Mouse (Mus musculus): ENCODE results near the gene Ndufa13. TPM values are rescaled to one million over a fixed set of nuclear protein-coding genes. Genes with fewer than 3 reads are reported as not detected.

The Ndufa13 gene
- polyA plus RNA-seq, 1 experiment from 2014 or later: 372 TPM

DNA sequence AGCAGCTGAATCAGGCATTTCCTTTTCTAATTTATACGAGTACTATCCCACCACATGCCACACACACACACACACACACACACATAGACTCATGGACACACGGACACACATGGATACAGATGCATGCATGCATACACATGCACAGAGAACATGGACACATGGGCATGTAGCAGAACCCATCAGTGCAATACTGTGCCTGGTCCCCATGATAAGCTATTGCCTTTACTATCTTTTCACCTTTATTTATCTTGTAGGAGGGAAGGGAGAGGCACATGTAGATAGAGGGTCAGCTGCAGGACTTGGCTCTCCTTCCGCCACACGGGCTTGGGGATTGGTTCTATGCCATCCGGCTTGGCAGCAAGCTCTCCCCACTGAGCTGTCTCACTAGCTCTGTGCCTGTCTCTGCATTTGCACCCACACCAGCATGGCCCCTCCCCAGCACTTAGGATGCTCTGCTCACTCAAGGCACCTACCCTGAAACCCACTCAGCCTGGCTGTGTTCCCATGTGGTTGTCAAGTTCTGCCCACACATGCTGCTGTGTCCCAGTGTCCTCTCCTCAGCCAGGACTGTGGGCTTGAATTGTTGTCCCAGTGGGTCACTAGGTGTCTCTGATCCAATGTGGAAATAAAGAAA lies 38.9 kb downstream of the Ndufa13 start:
- WGBS: 76% methylated on average over 5 of the region's 5 CpGs
- Histone ChIP-seq H3K36me3 (ENCODE audit: control insufficient read depth, insufficient read depth) (no peaks in the 10 kb centered on the region), H3K9ac (ENCODE audit: low read length) (no peak overlapping the region), H3K4me3 (ENCODE audit: low read length) (no peak overlapping the region), H3K9me3 (replicated peaks; ENCODE audit: control insufficient read depth, low read length) (no peaks in the 10 kb centered on the region), H3K4me1 (ENCODE audit: control insufficient read depth, insufficient read depth, low read length) (no peaks in the 10 kb centered on the region; the same call in 1 of the 2 replicates), H3K27ac (ENCODE audit: low read length) (no peak overlapping the region), H3K27me3 (ENCODE audit: control insufficient read depth, insufficient read depth, low read length) (no peaks in the 10 kb centered on the region), H3K4me2 (ENCODE audit: low read depth, low read length) (no peak overlapping the region)
- ATAC-seq (replicated peaks; ENCODE audit: extremely low read depth, insufficient read depth, low FRiP score): no peak; the same call in 1 of the 2 replicates

DNA sequence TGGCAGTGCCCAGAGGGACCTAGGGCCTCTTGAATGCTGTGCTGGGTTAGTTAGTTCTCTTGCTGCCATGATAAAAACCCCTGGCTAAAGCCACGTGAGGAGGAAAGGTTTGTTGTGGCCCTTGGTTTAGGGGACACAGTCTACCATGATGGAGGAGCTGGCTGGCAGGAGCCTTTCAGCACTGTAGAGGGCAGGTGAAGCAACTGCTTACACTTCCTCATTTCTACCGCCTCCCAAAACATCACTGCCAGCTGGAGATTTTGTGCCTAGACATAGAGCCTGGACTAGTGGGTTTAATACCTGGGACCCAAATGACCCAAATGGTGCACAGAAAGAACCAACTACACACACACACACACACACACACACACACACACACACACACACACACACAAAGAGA lies 41.1 kb downstream of the Ndufa13 start:
- H3K4me1 ChIP-seq (ENCODE audit: control insufficient read depth, insufficient read depth, low read length): no peaks in the 10 kb centered on the region
- no peak overlapping the region for H3K4me2 ChIP-seq (ENCODE audit: low read depth, low read length)
- 72% methylated on average over 2 of the region's 2 CpGs for WGBS
- no peaks in the 10 kb centered on the region for H3K9me3 ChIP-seq (replicated peaks; ENCODE audit: control insufficient read depth, low read length)
- H3K27ac ChIP-seq (ENCODE audit: low read length): no peak overlapping the region
- H3K4me3 ChIP-seq (ENCODE audit: low read length): no peak overlapping the region
- H3K27me3 ChIP-seq (ENCODE audit: control insufficient read depth, insufficient read depth, low read length): no peaks in the 10 kb centered on the region
- H3K36me3 ChIP-seq (ENCODE audit: control insufficient read depth, insufficient read depth): no peaks in the 10 kb centered on the region
- H3K9ac ChIP-seq (ENCODE audit: low read length): no peak overlapping the region
- ATAC-seq (replicated peaks; ENCODE audit: extremely low read depth, insufficient read depth, low FRiP score): no peak

DNA sequence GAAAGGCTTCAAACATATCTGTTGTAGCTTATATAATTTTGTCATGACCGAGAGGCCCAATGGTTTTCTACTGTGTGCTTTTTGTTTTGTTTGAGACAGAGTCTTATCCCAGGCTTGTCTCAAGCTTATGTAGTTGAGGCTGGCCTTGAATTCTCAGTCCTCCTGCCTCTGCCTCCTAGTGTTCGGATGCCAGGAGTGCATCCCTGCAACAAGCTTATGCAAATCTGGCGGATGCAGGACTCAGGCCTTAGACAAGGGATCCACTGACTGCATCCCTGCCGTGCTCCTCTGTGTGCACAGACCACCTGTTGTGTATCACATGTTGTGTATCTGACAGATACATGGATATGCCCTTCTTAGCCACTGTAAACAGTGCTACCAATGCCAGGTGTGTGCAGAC lies 41.6 kb downstream of the Ndufa13 start:
- WGBS: 68% methylated on average over 4 of the region's 4 CpGs
- Histone ChIP-seq H3K36me3 (ENCODE audit: control insufficient read depth, insufficient read depth) (no peaks in the 10 kb centered on the region), H3K4me3 (ENCODE audit: low read length) (no peak overlapping the region), H3K27ac (ENCODE audit: low read length) (no peak overlapping the region), H3K9ac (ENCODE audit: low read length) (no peak overlapping the region), H3K27me3 (ENCODE audit: control insufficient read depth, insufficient read depth, low read length) (no peaks in the 10 kb centered on the region), H3K9me3 (replicated peaks; ENCODE audit: control insufficient read depth, low read length) (no peaks in the 10 kb centered on the region), H3K4me1 (ENCODE audit: control insufficient read depth, insufficient read depth, low read length) (no peaks in the 10 kb centered on the region), H3K4me2 (ENCODE audit: low read depth, low read length) (no peak overlapping the region)
- ATAC-seq (replicated peaks; ENCODE audit: extremely low read depth, insufficient read depth, low FRiP score): no peak

DNA sequence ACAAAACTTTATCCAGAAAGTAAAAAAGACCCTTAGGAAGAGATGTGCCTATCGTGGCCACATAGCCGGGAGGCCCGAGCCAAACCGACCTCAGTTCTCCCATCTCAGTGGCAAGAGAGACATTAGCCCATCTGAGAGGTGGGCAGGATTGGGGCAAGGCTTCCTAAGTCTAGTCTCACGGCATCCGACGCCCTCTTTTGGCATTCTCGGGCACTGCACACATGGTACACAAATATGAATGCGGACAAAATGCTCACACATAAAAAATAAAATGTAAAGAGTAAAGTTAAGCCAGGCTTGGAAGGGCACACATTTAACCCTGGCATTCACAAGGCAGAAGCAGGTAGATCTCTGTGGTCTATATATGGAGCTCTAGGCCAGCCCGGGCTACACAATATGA lies 48.5 kb downstream of the Ndufa13 start:
- Histone ChIP-seq H3K4me1 (ENCODE audit: control insufficient read depth, insufficient read depth, low read length) (peaks cover 1% of the 10 kb centered on the region), H3K36me3 (ENCODE audit: control insufficient read depth, insufficient read depth) (no peaks in the 10 kb centered on the region), H3K4me3 (ENCODE audit: low read length) (no peak overlapping the region), H3K9me3 (replicated peaks; ENCODE audit: control insufficient read depth, low read length) (no peaks in the 10 kb centered on the region), H3K9ac (ENCODE audit: low read length) (no peak overlapping the region), H3K27ac (ENCODE audit: low read length) (no peak overlapping the region), H3K4me2 (ENCODE audit: low read depth, low read length) (no peak overlapping the region), H3K27me3 (ENCODE audit: control insufficient read depth, insufficient read depth, low read length) (no peaks in the 10 kb centered on the region)
- 88% methylated on average over 10 of the region's 10 CpGs for WGBS
- ATAC-seq (replicated peaks; ENCODE audit: extremely low read depth, insufficient read depth, low FRiP score): no peak

DNA sequence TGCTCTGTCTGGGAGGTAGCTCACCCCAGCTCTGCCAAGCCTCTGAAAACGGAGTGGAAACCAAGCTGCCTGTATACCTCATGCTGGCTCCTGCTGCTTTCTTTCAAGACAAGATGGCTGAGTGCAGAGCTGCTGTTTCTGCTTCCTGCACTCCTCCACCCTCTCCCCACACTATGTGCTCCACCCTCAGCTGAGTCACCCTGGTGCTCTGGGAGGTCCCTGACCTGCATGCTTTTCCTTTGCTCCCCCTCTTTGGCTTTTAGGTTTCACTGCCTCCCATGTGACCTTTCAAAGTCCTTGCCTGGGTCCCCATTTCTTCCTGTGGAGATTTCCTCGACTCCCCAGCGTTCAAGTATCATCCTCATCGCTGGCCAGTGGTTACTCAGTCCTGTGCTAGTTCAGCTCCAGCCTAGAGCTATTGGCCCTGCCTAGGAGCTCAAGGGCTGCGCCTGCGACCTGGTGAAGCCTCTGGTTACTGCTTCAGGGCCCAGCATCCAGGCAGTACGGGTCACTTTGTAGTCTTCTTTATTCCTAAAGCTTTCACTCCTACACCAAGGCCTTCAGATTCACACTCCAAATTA lies 51.3 kb downstream of the Ndufa13 start:
- WGBS: 76% methylated on average over 7 of the region's 7 CpGs
- Histone ChIP-seq H3K9me3 (replicated peaks; ENCODE audit: control insufficient read depth, low read length) (no peaks in the 10 kb centered on the region), H3K4me1 (ENCODE audit: control insufficient read depth, insufficient read depth, low read length) (peaks cover 6% of the 10 kb centered on the region), H3K27ac (ENCODE audit: low read length) (no peak overlapping the region), H3K27me3 (ENCODE audit: control insufficient read depth, insufficient read depth, low read length) (no peaks in the 10 kb centered on the region), H3K9ac (ENCODE audit: low read length) (no peak overlapping the region), H3K4me2 (ENCODE audit: low read depth, low read length) (no peak overlapping the region), H3K36me3 (ENCODE audit: control insufficient read depth, insufficient read depth) (no peaks in the 10 kb centered on the region), H3K4me3 (ENCODE audit: low read length) (no peak overlapping the region)
- no peak for ATAC-seq (replicated peaks; ENCODE audit: extremely low read depth, insufficient read depth, low FRiP score)

DNA sequence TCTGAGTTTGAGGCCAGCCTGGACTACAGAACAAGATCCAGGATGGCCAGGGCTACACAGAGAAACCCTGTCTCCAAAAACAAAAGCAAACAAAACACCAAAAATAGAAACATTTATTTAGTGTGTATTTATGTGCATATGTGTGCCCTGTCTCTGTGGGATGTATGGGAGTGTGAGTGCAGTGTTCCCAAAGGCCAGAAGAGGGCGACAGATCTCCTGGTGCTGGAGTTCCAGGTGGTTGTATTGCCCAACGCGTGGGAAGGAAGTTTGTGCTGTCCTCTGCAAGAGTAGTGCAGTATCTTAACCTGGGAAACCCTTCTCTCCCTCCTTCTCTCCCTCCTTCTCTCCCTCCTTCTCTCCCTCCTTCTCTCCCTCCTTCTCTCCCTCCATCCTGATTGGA lies 52.5 kb downstream of the Ndufa13 start:
- Histone ChIP-seq H3K9me3 (replicated peaks; ENCODE audit: control insufficient read depth, low read length) (no peaks in the 10 kb centered on the region), H3K36me3 (ENCODE audit: control insufficient read depth, insufficient read depth) (no peaks in the 10 kb centered on the region), H3K4me1 (ENCODE audit: control insufficient read depth, insufficient read depth, low read length) (peaks cover 6% of the 10 kb centered on the region), H3K9ac (ENCODE audit: low read length) (no peak overlapping the region), H3K27ac (ENCODE audit: low read length) (no peak overlapping the region), H3K4me3 (ENCODE audit: low read length) (no peak overlapping the region), H3K27me3 (ENCODE audit: control insufficient read depth, insufficient read depth, low read length) (no peaks in the 10 kb centered on the region), H3K4me2 (ENCODE audit: low read depth, low read length) (no peak overlapping the region)
- WGBS: 54% methylated on average over 3 of the region's 3 CpGs
- no peak for ATAC-seq (replicated peaks; ENCODE audit: extremely low read depth, insufficient read depth, low FRiP score)

DNA sequence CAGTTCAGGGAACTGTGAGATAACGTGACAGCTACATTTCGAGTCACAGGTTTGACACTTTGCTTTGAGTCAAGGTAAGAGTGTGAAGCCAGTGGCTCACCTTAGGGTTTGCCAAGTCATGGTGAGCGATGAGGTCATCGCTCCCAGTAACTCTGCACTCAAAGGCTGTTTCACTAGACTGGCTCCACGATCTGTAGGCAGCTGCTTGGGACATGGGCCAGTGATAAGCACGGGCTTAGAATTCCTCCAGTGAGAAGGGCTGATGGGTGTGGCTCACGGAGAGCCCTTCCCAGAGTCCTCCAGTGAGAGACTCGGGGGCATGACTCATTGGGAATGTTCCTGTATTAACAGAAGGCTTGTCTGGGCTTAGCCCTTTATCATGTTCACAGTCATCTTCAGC lies 53.4 kb downstream of the Ndufa13 start:
- ATAC-seq (replicated peaks; ENCODE audit: extremely low read depth, insufficient read depth, low FRiP score): peak; percentile 89
- H3K9ac ChIP-seq (ENCODE audit: low read length): no peak overlapping the region
- peaks cover 6% of the 10 kb centered on the region for H3K4me1 ChIP-seq (ENCODE audit: control insufficient read depth, insufficient read depth, low read length)
- no peaks in the 10 kb centered on the region for H3K27me3 ChIP-seq (ENCODE audit: control insufficient read depth, insufficient read depth, low read length)
- H3K9me3 ChIP-seq (replicated peaks; ENCODE audit: control insufficient read depth, low read length): no peaks in the 10 kb centered on the region
- H3K4me2 ChIP-seq (ENCODE audit: low read depth, low read length): no peak overlapping the region
- H3K4me3 ChIP-seq (ENCODE audit: low read length): no peak overlapping the region
- H3K27ac ChIP-seq (ENCODE audit: low read length): peak overlapping the region; percentile 51
- WGBS: 29% methylated on average over 8 of the region's 8 CpGs
- no peaks in the 10 kb centered on the region for H3K36me3 ChIP-seq (ENCODE audit: control insufficient read depth, insufficient read depth)

DNA sequence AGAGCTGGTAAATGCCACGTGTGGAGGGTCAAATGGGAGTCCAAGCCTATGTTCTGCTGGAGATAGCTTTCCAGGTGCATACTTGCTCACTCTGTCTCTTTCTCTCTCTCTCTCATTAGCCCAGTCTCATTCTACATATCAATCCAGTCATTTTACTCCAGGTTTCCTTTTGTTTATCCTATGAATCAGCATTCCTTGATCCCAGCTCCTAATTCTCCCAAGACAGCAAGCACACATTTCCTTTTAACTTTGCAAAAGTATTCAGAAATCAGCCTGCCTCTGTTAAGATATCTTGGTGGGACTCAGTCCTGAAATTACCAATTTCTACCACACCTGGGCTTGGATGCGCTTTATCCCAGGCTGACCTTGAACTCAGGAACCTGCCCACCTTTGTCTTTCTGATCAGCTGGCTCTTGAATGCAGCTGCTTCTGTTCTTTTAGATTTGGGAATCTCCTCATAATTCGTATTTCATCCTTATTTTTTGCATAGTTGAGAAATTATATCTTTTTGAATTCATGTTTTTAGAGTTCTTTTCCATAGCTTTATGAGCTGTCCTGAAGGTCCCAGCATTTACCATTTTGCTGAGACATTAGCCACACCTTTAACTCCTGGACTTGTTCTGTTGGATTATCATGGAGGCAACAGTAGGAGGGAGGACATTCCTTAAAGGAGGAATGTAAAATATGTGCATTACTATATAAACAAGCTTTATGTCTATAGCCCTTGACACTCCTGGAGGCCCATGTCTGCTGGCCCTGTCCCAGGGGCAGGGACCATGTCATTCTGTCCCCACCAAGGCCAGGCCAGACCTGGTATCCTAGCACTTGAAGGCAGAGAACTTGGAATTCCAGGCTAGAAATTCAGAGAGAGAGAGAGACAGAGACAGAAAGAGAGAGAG lies 54.9 kb downstream of the Ndufa13 start:
- Histone ChIP-seq H3K4me2 (ENCODE audit: low read depth, low read length) (no peak overlapping the region), H3K36me3 (ENCODE audit: control insufficient read depth, insufficient read depth) (no peaks in the 10 kb centered on the region), H3K9me3 (replicated peaks; ENCODE audit: control insufficient read depth, low read length) (no peaks in the 10 kb centered on the region), H3K27me3 (ENCODE audit: control insufficient read depth, insufficient read depth, low read length) (no peaks in the 10 kb centered on the region), H3K4me3 (ENCODE audit: low read length) (no peak overlapping the region), H3K27ac (ENCODE audit: low read length) (no peak overlapping the region), H3K9ac (ENCODE audit: low read length) (no peak overlapping the region), H3K4me1 (ENCODE audit: control insufficient read depth, insufficient read depth, low read length) (peaks cover 6% of the 10 kb centered on the region)
- ATAC-seq (replicated peaks; ENCODE audit: extremely low read depth, insufficient read depth, low FRiP score): no peak
- WGBS: 76% methylated on average over 3 of the region's 3 CpGs
